ENCODE assay signal across 8 mouse cellular contexts in the genomic region with DNA sequence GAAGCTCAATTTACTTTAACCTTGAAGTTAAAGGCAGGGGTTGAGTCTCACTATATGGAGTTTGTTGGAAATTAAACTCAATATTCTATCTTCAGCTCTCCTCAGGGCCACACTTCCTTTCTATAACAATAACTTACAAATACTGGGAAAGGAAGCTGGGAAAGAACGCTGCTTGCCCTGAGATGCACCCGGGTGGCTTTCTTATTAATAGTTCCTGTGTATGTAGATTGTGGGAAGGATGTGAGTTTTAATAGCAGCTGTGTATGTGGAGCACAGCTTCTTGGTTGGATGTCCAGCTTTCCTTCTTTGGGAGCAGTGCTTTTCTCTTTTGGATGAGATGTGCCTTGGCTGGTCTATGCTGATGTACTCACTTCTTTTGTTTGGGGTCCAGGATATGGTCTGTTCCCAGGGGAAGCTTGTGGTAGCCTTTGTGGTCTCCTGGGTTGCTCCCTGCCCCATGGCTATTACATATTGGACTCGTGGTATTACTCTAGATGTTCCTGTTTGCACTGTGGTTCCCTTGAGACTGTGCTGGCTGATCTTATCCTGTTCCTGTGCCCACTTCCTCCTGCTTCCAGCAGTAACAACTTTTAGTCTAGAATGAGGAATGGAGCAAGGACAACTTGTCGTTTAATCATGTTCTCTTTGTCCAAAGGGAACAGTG.
A peak's percentile ranks its signal among the peaks of the same experiment; 100 is the strongest.
DNase-seq lines count a peak whose midpoint lies in the region; ATAC-seq and TF ChIP-seq lines count a peak whose summit lies in the region.

No protein-coding gene starts in this region.

- H3K27ac ChIP-seq in hindbrain, postnatal 0 days: peak overlapping the region; percentile 41; the same call in 1 of the 2 replicates
- H3K27ac ChIP-seq in hindbrain, embryonic 13.5 days: no peak overlapping the region
- peak overlapping the region; percentile 79 for H3K27ac ChIP-seq in gastrocnemius, adult 2 months
- no peak overlapping the region for H3K27ac ChIP-seq in forebrain, embryonic 13.5 days

- no peak overlapping the region for H3K9ac ChIP-seq in hindbrain, postnatal 0 days (replicated peaks; ENCODE audit: low read length)
- H3K9ac ChIP-seq in hindbrain, embryonic 13.5 days: no peak overlapping the region
- no peak overlapping the region for H3K9ac ChIP-seq in forebrain, embryonic 13.5 days

- H3K27me3 ChIP-seq in hindbrain, postnatal 0 days (ENCODE audit: insufficient read depth, low read length): no peaks in the 10 kb centered on the region
- no peaks in the 10 kb centered on the region for H3K27me3 ChIP-seq in hindbrain, embryonic 13.5 days
- H3K27me3 ChIP-seq in forebrain, embryonic 13.5 days: no peaks in the 10 kb centered on the region

- H3K4me2 ChIP-seq in hindbrain, postnatal 0 days (ENCODE audit: low read depth, low read length): no peak overlapping the region
- no peak overlapping the region for H3K4me2 ChIP-seq in hindbrain, embryonic 13.5 days
- H3K4me2 ChIP-seq in forebrain, embryonic 13.5 days: no peak overlapping the region

- no peaks in the 10 kb centered on the region for H3K36me3 ChIP-seq in hindbrain, postnatal 0 days (ENCODE audit: insufficient read depth, low read length)
- H3K36me3 ChIP-seq in hindbrain, embryonic 13.5 days: peaks cover 9% of the 10 kb centered on the region; the same call in 1 of the 2 replicates
- H3K36me3 ChIP-seq in forebrain, embryonic 13.5 days (ENCODE audit: poor library complexity, severe bottlenecking): peaks cover 13% of the 10 kb centered on the region

- H3K4me3 ChIP-seq in hindbrain, postnatal 0 days (ENCODE audit: low read length): no peak overlapping the region
- H3K4me3 ChIP-seq in hindbrain, embryonic 13.5 days: no peak overlapping the region
- peak overlapping the region; percentile 2; the same call in 1 of the 2 replicates for H3K4me3 ChIP-seq in gastrocnemius, adult 2 months
- H3K4me3 ChIP-seq in forebrain, embryonic 13.5 days: no peak overlapping the region

- intact Hi-C loops in gastrocnemius, adult 2 months (cut with DNase I): no loop called here
- intact Hi-C loops in left cerebral cortex, postnatal 14 days (cut with DNase I): no loop called here

- no peak for ATAC-seq in hindbrain, postnatal 0 days
- ATAC-seq in hindbrain, embryonic 13.5 days (ENCODE audit: low FRiP score): no peak
- ATAC-seq in megakaryocyte, adult 5-6 weeks (ENCODE audit: poor library complexity, severe bottlenecking): peak; percentile 56
- no peak for ATAC-seq in forebrain, embryonic 13.5 days

- no peak for DNase-seq in hindbrain, postnatal 0 days (ENCODE audit: low spot score)
- DNase-seq in gastrocnemius, adult 2 months: peak; percentile 53
- peak; percentile 37 for DNase-seq in kidney, adult 11 months
- DNase-seq in cerebellum, adult 11 months: no peak
- no peak for DNase-seq in left cerebral cortex, postnatal 14 days (ENCODE audit: low spot score in 2 of 2)

- 66% methylated on average over 4 of the region's 4 CpGs for WGBS in hindbrain, postnatal 0 days
- WGBS in hindbrain, embryonic 13.5 days: 83% methylated on average over 4 of the region's 4 CpGs
- WGBS in forebrain, embryonic 13.5 days: 82% methylated on average over 4 of the region's 4 CpGs

- H3K4me1 ChIP-seq in hindbrain, postnatal 0 days (ENCODE audit: insufficient read depth, low read length): 0 out of 2 replicates have a peak, but pooled peaks cover 3% of the 10 kb centered on the region
- 0 out of 2 replicates have a peak, but pooled peaks cover 5% of the 10 kb centered on the region for H3K4me1 ChIP-seq in hindbrain, embryonic 13.5 days (replicated peaks)
- no peaks in the 10 kb centered on the region for H3K4me1 ChIP-seq in forebrain, embryonic 13.5 days

- TF ChIP-seq CTCF in hindbrain, postnatal 0 days (IDR thresholded peaks at IDR 0.05; ENCODE audit: low read depth): no peak
- no peak for TF ChIP-seq CTCF in gastrocnemius, adult 2 months (IDR thresholded peaks at IDR 0.05)

- no peaks in the 10 kb centered on the region for H3K9me3 ChIP-seq in hindbrain, postnatal 0 days (ENCODE audit: low read length)
- no peaks in the 10 kb centered on the region for H3K9me3 ChIP-seq in hindbrain, embryonic 13.5 days
- H3K9me3 ChIP-seq in forebrain, embryonic 13.5 days (replicated peaks): no peaks in the 10 kb centered on the region

Comparison
In these comparisons a context has a peak if more than half of its experiments do, and no peak if none do; other contexts are left out.
1. H3K27ac ChIP-seq: peak in hindbrain, postnatal 0 days (single experiment) and gastrocnemius, adult 2 months (single experiment); none in hindbrain, embryonic 13.5 days (single experiment) and forebrain, embryonic 13.5 days (single experiment).
2. DNase-seq: peak in gastrocnemius, adult 2 months (single experiment) and kidney, adult 11 months (single experiment); none in hindbrain, postnatal 0 days (single experiment), cerebellum, adult 11 months (single experiment) and left cerebral cortex, postnatal 14 days (0 of 2).